Mouse (Mus musculus) spleen, adult 2 months (tissue): ENCODE data around the gene Il23a.

Source experiments
- CTCF ChIP-seq: fragments of 200-500 bp; IDR thresholded peaks from 2 replicates; pipeline ENCODE4 v1.5.1; 2011; ENCODE audit warnings: mild to moderate bottlenecking, inconsistent platforms; ENCODE audit not compliant: insufficient read depth, insufficient read length, insufficient replicate concordance; ENCODE audit errors: extremely low read depth
- POLR2A ChIP-seq: fragments of 200-500 bp; IDR thresholded peaks from 2 replicates; pipeline ENCODE4 v1.6.1; 2011; ENCODE audit warnings: low read depth, low read length, inconsistent platforms

DNA sequence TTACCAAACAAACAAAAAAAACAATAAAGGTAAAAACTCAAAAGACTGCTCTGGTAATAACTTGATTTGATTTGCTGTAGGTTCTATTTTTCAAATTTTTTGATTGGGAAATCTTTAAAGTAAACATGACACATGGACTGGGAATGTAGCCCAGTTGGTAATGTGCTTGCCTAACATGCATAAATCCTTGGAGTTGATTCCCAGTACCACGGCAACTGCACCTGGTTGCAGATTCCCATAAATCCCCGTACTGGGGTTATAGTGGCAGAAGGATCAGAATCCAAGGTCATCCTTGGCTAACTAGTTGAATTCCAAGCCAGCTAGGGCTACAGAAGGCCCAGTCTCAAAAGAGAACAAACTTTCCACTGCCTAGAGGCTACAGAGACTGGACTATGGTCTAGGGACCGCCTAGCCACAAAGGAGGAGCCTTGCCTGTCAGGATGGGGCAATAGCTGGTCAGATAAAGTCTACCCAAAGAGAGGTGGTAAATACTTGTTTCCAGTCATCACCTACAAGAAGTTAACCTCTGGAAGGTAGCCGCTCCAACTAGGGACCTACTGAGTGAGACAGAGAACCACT, 44.8 kb downstream of the Il23a start, which contains the start of gene Apon:
- TF ChIP-seq CTCF (no peak), POLR2A (no peak)
